Mouse (Mus musculus): ENCODE results near the gene Gm9048. TPM values are rescaled to one million over a fixed set of nuclear protein-coding genes. Genes with fewer than 3 reads are reported as not detected.

The Gm9048 gene
- polyA plus RNA-seq (2014; fragmentation: Illumina TruSeq; extraction: RNeasy Lipid Tissue Mini Kit (QIAGEN cat#74804); ENCODE audit: low read depth, low replicate concordance): not detected

GRCm38 (mm10) chr10:118348579-118348978, at the start of gene Gm9048:
Gene Gm9048 (minus strand): TSS chr10:118348679.

GRCm38 (mm10) chr10:118354005-118354404, 5.5 kb upstream of the Gm9048 start, which contains the start of gene Gm9049:
Gene Gm9049 (minus strand): TSS chr10:118354105.

DNA sequence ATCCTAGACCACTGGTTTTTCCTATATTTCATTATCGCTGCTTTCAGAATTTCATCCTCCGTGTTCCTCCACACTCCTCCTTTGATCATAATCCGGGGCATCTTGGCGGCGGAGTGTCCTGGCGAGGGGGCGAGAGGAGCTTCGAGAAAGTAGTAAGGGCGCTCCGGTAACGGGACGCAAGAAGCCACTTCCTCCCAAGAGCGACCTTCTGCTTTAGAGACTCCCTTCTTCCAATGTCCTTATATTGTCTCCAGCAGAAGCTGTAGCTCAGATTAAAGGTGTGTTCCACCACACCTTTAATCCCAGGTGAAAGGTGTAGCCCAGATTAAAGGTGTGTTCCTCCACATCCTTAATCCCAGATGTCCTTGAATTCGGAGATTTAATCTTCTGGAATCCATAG, 5.3 kb downstream of the Gm9048 start, which contains the start of gene Gm9046:
Gene Gm9046, minus strand, starts transcription at position 101 of the 400 bp plus-strand sequence.

DNA sequence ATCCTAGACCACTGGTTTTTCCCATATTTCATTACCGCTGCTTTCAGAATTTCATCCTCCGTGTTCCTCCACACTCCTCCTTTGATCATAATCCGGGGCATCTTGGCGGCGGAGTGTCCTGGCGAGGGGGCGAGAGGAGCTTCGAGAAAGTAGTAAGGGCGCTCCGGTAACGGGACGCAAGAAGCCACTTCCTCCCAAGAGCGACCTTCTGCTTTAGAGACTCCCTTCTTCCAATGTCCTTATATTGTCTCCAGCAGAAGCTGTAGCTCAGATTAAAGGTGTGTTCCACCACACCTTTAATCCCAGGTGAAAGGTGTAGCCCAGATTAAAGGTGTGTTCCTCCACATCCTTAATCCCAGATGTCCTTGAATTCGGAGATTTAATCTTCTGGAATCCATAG, 10.7 kb downstream of the Gm9048 start, which contains the start of gene Gm9045:
Gene Gm9045, minus strand, starts transcription at position 101 of the 400 bp plus-strand sequence.

DNA sequence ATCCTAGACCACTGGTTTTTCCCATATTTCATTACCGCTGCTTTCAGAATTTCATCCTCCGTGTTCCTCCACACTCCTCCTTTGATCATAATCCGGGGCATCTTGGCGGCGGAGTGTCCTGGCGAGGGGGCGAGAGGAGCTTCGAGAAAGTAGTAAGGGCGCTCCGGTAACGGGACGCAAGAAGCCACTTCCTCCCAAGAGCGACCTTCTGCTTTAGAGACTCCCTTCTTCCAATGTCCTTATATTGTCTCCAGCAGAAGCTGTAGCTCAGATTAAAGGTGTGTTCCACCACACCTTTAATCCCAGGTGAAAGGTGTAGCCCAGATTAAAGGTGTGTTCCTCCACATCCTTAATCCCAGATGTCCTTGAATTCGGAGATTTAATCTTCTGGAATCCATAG, 16.2 kb downstream of the Gm9048 start, which contains the start of gene Gm9044:
Gene Gm9044, minus strand, starts transcription at position 101 of the 400 bp plus-strand sequence.

DNA sequence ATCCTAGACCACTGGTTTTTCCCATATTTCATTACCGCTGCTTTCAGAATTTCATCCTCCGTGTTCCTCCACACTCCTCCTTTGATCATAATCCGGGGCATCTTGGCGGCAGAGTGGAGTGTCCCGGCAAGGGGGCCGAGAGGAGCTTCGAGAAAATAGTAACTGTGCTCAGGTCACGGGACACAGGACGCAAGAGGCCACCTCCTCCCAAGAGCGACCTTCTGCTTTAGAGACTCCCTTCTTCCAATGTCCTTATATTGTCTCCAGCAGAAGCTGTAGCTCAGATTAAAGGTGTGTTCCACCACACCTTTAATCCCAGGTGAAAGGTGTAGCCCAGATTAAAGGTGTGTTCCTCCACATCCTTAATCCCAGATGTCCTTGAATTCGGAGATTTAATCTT, 21.6 kb downstream of the Gm9048 start, which contains the start of gene Gm9040:
Gene Gm9040, minus strand, starts transcription at position 101 of the 400 bp plus-strand sequence.

Other genes starting within 250 kb of the Gm9048 start
- 4.4 TPM for gene Mdm1, start 206.9 kb downstream of the Gm9048 start, polyA plus RNA-seq (2014; fragmentation: Illumina TruSeq; extraction: RNeasy Lipid Tissue Mini Kit (QIAGEN cat#74804); ENCODE audit: low read depth, low replicate concordance)
- not detected for gene Il22, start 143.7 kb downstream of the Gm9048 start, polyA plus RNA-seq (2014; fragmentation: Illumina TruSeq; extraction: RNeasy Lipid Tissue Mini Kit (QIAGEN cat#74804); ENCODE audit: low read depth, low replicate concordance)
- gene Gm32717, start 107.9 kb downstream of the Gm9048 start, polyA plus RNA-seq (2014; fragmentation: Illumina TruSeq; extraction: RNeasy Lipid Tissue Mini Kit (QIAGEN cat#74804); ENCODE audit: low read depth, low replicate concordance): not detected
- not detected for gene Gm32802, start 90.0 kb downstream of the Gm9048 start, polyA plus RNA-seq (2014; fragmentation: Illumina TruSeq; extraction: RNeasy Lipid Tissue Mini Kit (QIAGEN cat#74804); ENCODE audit: low read depth, low replicate concordance)
- gene Iltifb, start 53.6 kb downstream of the Gm9048 start, polyA plus RNA-seq (2014; fragmentation: Illumina TruSeq; extraction: RNeasy Lipid Tissue Mini Kit (QIAGEN cat#74804); ENCODE audit: low read depth, low replicate concordance): not detected
- not detected for gene Gm9040, start 21.7 kb downstream of the Gm9048 start, polyA plus RNA-seq (2014; fragmentation: Illumina TruSeq; extraction: RNeasy Lipid Tissue Mini Kit (QIAGEN cat#74804); ENCODE audit: low read depth, low replicate concordance)
- gene Gm9044, start 16.3 kb downstream of the Gm9048 start, polyA plus RNA-seq (2014; fragmentation: Illumina TruSeq; extraction: RNeasy Lipid Tissue Mini Kit (QIAGEN cat#74804); ENCODE audit: low read depth, low replicate concordance): not detected
- not detected for gene Gm9045, start 10.8 kb downstream of the Gm9048 start, polyA plus RNA-seq (2014; fragmentation: Illumina TruSeq; extraction: RNeasy Lipid Tissue Mini Kit (QIAGEN cat#74804); ENCODE audit: low read depth, low replicate concordance)
- gene Gm9046, start 5.4 kb downstream of the Gm9048 start, polyA plus RNA-seq (2014; fragmentation: Illumina TruSeq; extraction: RNeasy Lipid Tissue Mini Kit (QIAGEN cat#74804); ENCODE audit: low read depth, low replicate concordance): not detected
- gene Gm9049, start 5.4 kb upstream of the Gm9048 start, polyA plus RNA-seq (2014; fragmentation: Illumina TruSeq; extraction: RNeasy Lipid Tissue Mini Kit (QIAGEN cat#74804); ENCODE audit: low read depth, low replicate concordance): not detected
- gene Ifng, start 92.4 kb upstream of the Gm9048 start, polyA plus RNA-seq (2014; fragmentation: Illumina TruSeq; extraction: RNeasy Lipid Tissue Mini Kit (QIAGEN cat#74804); ENCODE audit: low read depth, low replicate concordance): not detected